ENCODE assay signal across 7 mouse cellular contexts in genomic region chr5:148978458-148979165, GRCm38 (mm10). TPM values are rescaled to one million over a fixed set of nuclear protein-coding genes. Genes with fewer than 3 reads are reported as not detected.
DNase-seq lines count a peak whose midpoint lies in the region; ATAC-seq and TF ChIP-seq lines count a peak whose summit lies in the region.

No protein-coding gene starts in this region.

- 54% methylated on average over 18 of the region's 18 CpGs for WGBS in liver, embryonic 14.5 days (ENCODE audit: insufficient replicate concordance)
- 66% methylated on average over 18 of the region's 18 CpGs for WGBS in midbrain, embryonic 11.5 days

- no peak overlapping the region for H3K4me3 ChIP-seq in liver, embryonic 14.5 days (ENCODE audit: insufficient read depth in 1 of 2, low read depth in 2 of 2, low read length in 2 of 2)
- no peak overlapping the region for H3K4me3 ChIP-seq in midbrain, embryonic 11.5 days (ENCODE audit: low read depth, low read length)

- no peaks in the 10 kb centered on the region for H3K27me3 ChIP-seq in liver, embryonic 14.5 days (ENCODE audit: control insufficient read depth, insufficient read depth, low read length)
- H3K27me3 ChIP-seq in midbrain, embryonic 11.5 days (ENCODE audit: control insufficient read depth, insufficient read depth, low read length) = no peaks in the 10 kb centered on the region

- H3K4me1 ChIP-seq in liver, embryonic 14.5 days (replicated peaks; ENCODE audit: control insufficient read depth in 2 of 2, insufficient read depth in 2 of 2, low read length in 1 of 2) = peaks cover 0 to 27% of the 10 kb centered on the region in 2 experiments; a peak in 2 of 4 replicates
- H3K4me1 ChIP-seq in midbrain, embryonic 11.5 days (ENCODE audit: control insufficient read depth, insufficient read depth, low read length) = peaks cover 8% of the 10 kb centered on the region; the same call in 1 of the 2 replicates

- no peaks in the 10 kb centered on the region for H3K9me3 ChIP-seq in liver, embryonic 14.5 days (ENCODE audit: control insufficient read depth, low read length)
- H3K9me3 ChIP-seq in midbrain, embryonic 11.5 days (ENCODE audit: control insufficient read depth, low read length) = no peaks in the 10 kb centered on the region

- no peak for TF ChIP-seq CTCF in liver, embryonic 14.5 days (IDR thresholded peaks at IDR 0.05; ENCODE audit: low read depth)

- H3K27ac ChIP-seq in liver, embryonic 14.5 days = peak overlapping the region; percentile 30
- no peak overlapping the region for H3K27ac ChIP-seq in midbrain, embryonic 11.5 days (ENCODE audit: low read depth, low read length)

- TF ChIP-seq EP300 in liver, embryonic 14.5 days (IDR thresholded peaks at IDR 0.05; ENCODE audit: low read depth) = 0 out of 2 replicates have a peak, but pooled peaks have one; percentile 15

- no peaks in the 10 kb centered on the region for H3K36me3 ChIP-seq in liver, embryonic 14.5 days (replicated peaks; ENCODE audit: control insufficient read depth, insufficient read depth, low read depth)
- no peaks in the 10 kb centered on the region for H3K36me3 ChIP-seq in midbrain, embryonic 11.5 days (ENCODE audit: control insufficient read depth, insufficient read depth, low read length)

- DNase-seq in spleen, postnatal 36 days (ENCODE audit: low spot score in 2 of 2) = peak; percentile 56 to 62
- no peak for DNase-seq in spleen, postnatal 14 days (ENCODE audit: low spot score in 2 of 2)
- DNase-seq in kidney, adult 11 months = peak; percentile 94
- DNase-seq in liver, embryonic 14.5 days (ENCODE audit: low read depth in 3 of 3, low spot score in 3 of 3) = no peak
- DNase-seq in adrenal gland, adult 18-20 months (ENCODE audit: low spot score in 2 of 2) = no peak
- DNase-seq in right cerebral cortex, postnatal 4 days = no peak
- no peak for DNase-seq in midbrain, embryonic 11.5 days (ENCODE audit: low spot score, missing footprints)

- no peak overlapping the region for H3K9ac ChIP-seq in liver, embryonic 14.5 days (replicated peaks)
- no peak overlapping the region for H3K9ac ChIP-seq in midbrain, embryonic 11.5 days (ENCODE audit: low read length)

- peak; percentile 57 for ATAC-seq in liver, embryonic 14.5 days (ENCODE audit: insufficient read depth)
- ATAC-seq in midbrain, embryonic 11.5 days (ENCODE audit: low FRiP score) = no peak

- H3K4me2 ChIP-seq in liver, embryonic 14.5 days (ENCODE audit: low read depth) = no peak overlapping the region
- H3K4me2 ChIP-seq in midbrain, embryonic 11.5 days = no peak overlapping the region

RNA-seq across cellular contexts. Expression of gene Gm42791, which starts 16.3 kb away (rescaled TPM):
- polyA plus RNA-seq in liver, embryonic 14.5 days (2012; rRNA removed) = not detected in 2 replicates
- 1.0 TPM in 1 of 2 replicates, not detected in the other for polyA plus RNA-seq in liver, embryonic 14.5 days (2014; fragmentation: Nextera tagmentation; extraction: Ambion mirVana)
- total RNA-seq in adrenal gland, adult 18-20 months (2021) = 1 to 10 TPM; 3.4 to 8.0 TPM
- polyA plus RNA-seq in midbrain, embryonic 11.5 days (2014; fragmentation: Nextera tagmentation; extraction: Ambion mirVana) = 2.0 TPM in 1 of 2 replicates, not detected in the other

RNA-seq across cellular contexts. Expression of gene Katnal1, which starts 49.5 kb away (rescaled TPM):
- 3.9 and 5.1 TPM in 2 replicates for polyA plus RNA-seq in liver, embryonic 14.5 days (2012; rRNA removed)
- 7.6 and 8.3 TPM in 2 replicates for polyA plus RNA-seq in liver, embryonic 14.5 days (2014; fragmentation: Nextera tagmentation; extraction: Ambion mirVana)
- 1 to 10 TPM; 5.8 to 8.3 TPM for total RNA-seq in adrenal gland, adult 18-20 months (2021)
- polyA plus RNA-seq in midbrain, embryonic 11.5 days (2014; fragmentation: Nextera tagmentation; extraction: Ambion mirVana) = 31.1 and 37.1 TPM in 2 replicates

Comparison
In these comparisons a context has a peak if more than half of its experiments do, and no peak if none do; other contexts are left out.
1. DNase-seq: peak in spleen, postnatal 36 days (2 of 2) and kidney, adult 11 months (single experiment); none in spleen, postnatal 14 days (0 of 2), liver, embryonic 14.5 days (0 of 3), adrenal gland, adult 18-20 months (0 of 2), right cerebral cortex, postnatal 4 days (single experiment) and midbrain, embryonic 11.5 days (single experiment).